Mouse (Mus musculus): ENCODE measurements around the gene B3gnt6.
"Not testable (repeated sequence)": the region's sequence is repeated elsewhere in the genome, so short reads cannot be mapped to it uniquely, and the experiment has no call there.

B3gnt6 gene

DNA sequence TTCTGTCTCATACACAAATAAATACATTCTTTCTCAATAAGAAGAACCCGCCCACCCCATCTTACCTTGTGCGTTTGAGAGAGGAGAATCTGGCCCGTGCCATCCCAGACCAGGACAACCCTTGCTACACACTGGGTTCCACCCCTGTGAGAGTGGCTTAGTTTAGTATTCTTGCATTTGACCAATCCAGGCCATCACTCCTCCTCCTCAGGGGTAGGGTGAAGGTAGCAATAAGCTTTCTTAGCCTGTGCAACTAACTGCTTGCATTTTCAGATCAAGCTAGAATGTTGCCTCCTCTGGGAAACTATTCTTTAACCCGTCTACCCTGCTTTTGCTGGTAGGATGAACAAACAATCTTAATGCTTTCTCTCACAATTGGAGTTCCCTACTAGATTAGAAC, at the start of gene B3gnt6:
Gene B3gnt6, minus strand, starts transcription at position 101 of the 400 bp plus-strand sequence.
- no peak for DNase-seq

DNA sequence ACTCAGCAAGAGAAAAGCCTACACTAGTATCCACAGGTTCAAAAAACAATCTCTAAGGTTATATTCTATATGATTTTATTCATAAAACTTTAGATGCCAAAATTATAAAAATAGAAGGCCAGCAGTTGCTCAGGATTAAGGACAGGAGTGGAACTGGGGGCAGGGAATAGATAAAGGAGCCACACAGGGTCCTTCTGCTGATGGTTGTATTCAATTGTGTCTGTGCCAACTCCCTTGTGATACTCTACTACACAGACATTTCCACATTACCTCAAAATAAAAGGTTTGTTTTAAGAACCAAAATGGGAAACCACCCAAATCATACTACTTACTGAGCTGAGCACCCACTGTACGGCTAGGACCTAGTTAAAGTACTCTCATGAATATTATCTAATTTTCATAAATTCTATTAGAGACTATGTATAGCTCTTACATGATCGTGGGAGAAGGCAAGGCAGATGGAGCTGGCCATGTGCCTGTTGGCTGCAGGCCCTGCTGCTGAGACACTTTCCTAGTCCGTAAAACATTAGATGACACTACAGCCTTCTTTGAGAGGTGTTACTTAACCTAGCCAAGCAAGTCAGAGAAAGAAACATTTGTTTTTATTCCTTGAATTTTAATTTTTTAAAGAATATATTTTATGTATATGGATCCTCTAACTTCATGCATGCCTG, 37.5 kb upstream of the B3gnt6 start:
- no peak for DNase-seq

DNA sequence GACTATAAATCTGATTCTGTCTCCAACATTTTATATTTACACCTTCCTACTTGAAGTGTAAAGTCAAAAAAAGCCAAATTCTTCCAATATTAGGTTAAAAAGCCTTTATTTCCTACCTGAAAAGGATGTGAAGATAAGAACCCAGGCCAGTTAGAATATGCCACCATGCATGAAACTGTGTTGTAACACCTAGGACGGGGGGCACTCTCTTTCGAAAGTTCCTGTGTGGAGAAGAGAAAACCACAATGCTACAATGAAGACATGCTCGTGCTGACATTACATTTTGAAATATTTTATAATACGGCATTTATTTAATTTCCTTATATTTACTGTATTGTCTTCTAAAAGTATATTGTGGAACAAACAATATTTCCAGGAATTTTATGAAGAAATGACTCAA, 24.5 kb upstream of the B3gnt6 start:
- no peak for DNase-seq

DNA sequence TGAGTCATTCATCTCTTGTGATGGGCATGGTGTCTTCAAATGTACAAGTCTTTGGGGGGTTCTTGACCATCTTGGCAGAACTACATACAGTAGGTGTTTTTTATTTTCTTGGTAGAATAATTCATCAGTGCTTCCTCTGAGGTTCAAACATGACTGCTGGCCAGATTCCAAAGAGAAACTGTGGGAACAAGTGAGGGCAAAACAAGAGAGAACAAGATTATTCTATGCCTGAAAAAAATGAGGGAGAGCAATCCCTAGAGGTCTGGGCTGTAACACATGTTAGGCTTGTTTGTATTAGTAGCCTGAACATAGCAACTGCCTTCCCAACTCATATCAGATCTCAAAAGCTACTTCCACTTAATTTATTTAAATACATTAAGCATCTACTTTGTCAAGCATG, 17.4 kb upstream of the B3gnt6 start:
- no peak for DNase-seq

DNA sequence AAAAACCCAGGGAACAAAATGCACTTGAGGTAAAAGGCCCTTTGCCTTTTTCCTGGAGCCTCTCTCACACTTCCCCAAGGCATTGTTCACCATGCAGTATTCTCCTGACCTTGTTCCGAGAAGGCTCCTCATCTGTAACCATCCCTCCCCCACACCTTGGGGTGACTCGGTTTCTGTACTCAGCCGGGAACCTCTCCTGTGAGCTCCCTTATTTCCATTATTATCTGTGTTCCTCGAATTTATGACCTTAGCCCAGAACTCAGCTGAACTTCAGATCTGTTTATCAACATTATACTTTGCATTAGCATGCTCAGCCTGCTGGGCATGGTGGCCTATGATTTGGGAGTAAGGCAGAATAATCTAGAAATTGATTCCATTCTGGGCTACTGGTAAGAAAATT, 3.7 kb upstream of the B3gnt6 start:
- no peak for DNase-seq

DNA sequence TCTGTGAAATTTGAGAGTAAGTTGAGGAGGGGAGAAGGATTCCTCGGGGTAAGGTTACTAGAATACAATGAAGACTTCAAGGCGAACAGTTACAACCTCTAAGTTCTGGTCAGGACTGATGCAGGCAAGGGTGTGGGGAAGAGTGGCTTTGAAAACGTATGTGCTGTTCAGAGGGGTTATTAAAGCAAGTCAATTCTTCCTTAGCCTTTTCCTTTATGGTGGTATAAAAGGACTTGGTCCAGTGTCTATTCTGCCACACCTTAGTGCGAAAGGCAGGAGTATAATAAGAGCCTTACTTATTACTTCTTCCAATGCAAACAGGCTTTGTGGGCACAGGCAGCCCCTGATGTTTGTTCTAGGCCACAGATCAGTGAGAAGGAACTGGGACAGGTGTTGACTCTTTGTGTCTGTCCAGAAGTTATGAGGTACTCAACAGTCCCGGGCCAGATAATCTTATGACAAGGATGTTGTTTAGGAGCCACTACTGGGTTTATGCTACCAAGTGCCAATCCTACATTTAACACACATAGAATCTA, 2.3 kb upstream of the B3gnt6 start:
- DNase-seq = no peak

DNA sequence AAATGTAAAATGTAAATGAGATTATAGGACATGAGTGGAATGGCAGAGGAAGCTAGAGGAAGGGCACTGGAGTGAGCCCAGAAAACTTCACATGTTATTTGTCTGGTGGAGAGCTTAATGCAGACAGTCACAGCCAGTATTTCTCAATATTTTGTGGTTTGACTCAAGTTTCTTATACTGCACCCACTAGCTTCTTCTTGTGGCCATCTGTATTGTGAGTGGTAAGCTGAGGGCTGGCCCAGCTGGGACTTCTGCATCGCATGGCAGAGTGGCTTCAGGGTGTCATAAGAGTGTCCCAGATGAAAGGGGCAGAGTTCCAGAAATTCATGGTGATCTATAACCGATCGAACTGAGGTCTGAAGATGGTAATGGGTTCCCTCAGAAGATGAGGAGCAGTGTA, 1.1 kb upstream of the B3gnt6 start:
- DNase-seq = no peak

DNA sequence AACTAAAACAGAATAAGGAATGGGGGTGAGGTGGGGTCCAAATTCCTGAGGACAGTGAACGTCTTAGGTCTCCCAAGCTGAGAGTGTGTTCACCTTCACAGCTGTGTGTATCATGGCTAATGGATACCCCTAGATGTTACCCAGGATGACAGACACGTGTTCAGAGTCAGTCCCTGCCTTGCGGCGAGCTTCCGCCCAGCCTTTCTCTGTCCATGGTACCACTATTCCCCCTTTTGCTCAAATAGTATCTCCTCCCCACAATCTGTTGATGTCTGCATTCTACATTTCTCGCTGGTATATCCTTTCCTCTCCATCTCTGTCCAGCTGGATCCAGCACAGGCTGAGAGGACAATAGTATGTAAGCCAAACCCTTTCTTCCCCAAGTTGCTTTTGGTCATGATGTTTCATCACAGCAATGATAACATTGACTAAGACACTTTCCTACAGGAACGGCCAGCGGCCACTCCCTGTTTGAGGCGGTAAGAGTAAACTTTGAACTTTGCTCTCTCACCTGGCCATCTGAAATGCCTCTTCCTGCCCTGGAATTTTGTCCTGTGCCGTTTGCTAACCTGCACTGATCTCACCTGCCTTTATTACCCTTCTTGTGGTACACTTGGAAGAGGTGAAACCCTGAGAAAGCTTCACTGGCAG, 4.0 kb downstream of the B3gnt6 start:
- no peak for DNase-seq

DNA sequence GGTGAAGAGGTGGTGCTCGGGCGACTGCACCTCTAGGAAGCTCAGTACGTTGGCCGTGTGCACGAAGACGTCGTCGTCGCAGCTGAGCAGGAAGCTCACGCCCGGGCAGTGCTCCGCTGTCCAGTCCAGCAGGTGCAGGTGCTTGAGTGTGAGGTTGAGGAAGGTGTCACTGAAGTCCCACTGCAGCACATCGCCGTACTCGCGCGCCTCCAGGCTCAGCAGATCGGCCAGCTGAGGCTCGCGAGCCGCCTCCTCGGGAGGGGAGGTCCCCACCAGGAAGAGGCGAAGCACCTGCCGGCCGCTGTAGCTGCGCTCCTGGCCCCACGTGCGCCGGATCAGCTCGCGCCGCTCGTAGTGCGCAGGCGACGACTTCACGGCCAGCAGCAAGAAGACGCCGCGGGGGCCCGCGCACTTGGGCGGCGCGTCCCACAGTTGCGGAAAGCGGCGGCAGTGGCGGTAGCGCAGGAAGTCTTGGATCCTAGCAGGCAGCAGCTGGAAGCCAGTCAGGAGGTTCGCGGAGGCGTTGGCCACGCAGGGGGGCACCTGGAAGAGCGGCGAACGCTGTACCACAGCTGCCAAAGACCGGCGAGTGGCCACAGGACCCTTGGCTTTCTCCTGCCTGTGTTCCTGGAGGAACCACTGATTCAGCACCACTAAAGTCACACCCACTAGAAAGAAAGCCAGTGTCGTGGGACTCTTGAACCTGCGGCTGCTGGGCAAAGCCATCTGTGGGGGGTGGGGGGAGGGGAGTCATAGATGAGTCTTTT, 5.1 kb downstream of the B3gnt6 start:
- no peak for DNase-seq

DNA sequence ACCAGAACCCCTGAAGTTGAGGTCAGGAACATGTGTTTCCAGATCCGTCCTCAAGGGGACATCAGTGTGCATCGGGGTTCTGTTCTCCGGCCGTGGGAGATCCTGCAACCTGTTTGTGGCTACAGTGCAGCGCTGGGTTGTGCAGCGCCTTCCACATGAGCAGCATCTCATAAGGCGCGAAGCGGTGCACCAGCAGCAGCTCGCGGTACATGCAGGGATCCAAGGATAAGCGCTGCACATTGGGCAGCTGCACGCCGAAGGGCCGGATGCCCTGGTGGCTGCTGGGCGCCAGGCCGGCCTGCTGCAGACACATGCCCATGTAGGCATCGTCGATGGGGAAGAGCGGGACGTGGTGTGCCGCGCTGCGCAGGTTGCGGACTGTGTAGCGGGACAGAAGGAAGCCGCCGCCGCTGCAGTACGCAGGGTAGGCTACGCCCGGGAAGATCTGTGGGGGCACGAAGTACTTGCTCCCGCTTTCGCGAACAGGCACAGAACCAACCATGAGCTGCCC, 5.7 kb downstream of the B3gnt6 start:
- peak in 1 of 2 experiments; percentile 40 for DNase-seq

DNA sequence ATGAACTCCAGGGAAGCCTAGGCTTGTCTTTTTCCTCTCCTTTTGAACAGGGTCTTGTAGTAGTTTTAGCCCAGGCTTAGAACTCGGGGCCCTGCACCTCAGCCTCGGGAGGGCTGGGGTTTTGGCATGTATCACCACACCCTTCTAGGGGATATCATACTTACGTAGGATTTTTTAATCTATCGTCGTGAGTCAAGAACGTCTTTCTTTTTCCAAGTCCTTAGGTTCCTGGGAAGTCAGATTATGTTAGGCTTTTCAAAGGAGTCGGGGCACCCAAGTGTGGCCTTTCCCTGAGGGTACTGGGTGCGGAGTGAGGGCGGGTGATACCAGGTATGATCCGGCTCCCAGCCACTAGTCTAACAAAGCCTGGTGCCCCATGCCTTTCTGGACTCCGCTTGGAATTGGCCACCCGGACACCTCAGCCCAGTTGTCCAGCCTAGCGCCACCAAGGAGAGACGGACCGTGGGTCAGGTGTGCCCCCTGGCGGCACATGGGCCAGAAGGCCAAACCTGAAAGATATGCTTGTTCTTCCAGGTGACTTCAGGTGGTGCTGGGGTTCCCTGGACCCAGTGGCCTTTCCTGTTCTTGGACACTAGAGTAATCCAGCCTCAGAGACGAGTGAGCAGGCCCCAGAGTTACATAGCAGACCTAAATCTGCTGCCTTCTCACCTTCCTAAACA, 7.6 kb downstream of the B3gnt6 start:
- no peak for DNase-seq

DNA sequence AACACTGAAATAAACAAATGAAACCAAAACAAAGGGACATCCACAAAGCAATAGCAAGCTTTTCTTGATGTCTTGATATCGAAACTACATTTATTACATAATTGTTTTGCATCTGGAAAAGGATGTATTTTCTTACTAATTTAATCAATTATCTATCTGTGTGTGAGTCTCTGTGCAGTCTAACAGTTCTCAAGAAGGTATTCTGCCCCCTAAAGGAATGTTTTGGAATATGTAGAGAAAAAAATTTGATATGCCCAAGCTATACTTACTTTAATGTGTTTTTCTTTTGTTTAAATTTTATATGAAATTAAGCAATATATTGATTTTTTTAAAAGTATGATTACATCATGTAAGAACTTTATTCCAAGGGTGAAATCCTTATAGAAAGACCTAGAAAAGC, 8.7 kb downstream of the B3gnt6 start:
- no peak for DNase-seq

DNA sequence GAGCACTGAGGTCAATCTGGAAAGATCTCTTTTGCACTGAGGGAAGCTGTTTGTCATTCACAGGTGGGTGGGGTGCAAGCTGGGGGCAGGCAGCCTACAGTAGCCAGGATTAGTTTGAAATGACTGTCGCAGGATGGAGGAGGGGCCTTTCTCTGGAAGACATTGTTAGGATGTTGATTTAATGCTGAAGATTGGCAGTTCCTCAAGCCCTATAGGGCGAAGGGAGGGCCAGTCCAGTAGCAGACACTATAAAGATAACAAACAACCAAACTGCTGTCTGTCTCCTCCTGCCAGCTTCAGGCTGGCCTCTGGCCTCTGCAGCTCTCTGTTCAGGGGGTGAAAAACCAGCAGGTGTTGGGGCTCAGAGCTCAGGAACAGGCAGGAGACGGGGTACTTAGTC, 9.5 kb downstream of the B3gnt6 start:
- DNase-seq = no peak

DNA sequence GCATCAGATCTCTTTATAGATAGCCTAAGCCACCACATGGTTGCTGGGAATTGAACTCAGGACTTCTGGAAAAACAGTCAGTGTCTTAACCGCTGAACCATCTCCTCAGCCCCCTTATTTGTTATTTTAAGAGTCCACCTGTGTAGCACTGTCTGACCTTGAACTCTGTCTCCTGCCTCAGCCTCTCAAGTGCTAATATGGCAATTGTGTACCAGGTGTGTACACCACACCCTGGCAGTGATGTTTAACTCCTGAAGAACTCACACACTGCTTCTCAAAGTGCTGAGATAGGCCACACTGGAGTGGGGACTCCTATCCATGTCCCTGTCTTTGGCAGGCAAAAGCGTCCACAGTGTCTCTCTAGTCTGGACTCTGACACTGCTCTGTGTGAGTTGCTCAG, 10.6 kb downstream of the B3gnt6 start:
- no peak for DNase-seq

DNA sequence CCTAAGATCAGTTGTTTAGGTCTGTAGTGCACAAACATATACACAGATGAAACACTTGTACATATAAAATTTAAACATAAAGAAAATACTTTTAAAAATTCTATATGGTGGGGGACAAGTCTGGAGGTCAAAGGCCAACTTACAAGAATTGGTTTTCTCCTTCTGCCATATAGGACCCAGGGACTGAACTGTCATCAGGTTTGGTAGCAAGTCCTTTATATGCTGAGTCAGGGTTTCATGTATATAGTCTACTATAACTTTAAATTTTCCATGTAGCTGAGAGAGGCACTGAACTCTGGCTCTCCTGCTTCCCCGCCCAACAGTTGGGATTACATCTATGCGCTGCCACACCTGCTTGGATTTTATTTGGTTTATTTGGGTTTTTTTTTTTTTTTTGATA, 11.0 kb downstream of the B3gnt6 start:
- no peak for DNase-seq

DNA sequence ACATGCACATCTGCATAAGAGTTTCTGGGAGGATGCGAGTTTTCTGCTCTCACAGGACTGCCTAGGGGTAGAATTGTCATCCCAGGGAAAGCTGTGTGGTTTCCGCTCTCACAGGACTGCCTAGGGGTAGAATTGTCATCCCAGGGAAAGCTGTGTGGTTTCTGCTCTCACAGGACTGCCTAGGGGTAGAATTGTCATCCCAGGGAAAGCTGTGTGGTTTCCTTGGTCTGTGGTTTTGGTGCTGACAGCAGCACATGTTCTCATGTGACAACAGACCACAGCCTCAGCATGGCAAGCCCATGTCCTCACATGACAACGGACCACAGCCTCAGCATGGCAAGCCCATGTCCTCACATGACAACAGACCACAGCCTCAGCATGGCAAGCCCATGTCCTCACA, 11.9 kb downstream of the B3gnt6 start:
- DNase-seq = not testable (repeated sequence)

DNA sequence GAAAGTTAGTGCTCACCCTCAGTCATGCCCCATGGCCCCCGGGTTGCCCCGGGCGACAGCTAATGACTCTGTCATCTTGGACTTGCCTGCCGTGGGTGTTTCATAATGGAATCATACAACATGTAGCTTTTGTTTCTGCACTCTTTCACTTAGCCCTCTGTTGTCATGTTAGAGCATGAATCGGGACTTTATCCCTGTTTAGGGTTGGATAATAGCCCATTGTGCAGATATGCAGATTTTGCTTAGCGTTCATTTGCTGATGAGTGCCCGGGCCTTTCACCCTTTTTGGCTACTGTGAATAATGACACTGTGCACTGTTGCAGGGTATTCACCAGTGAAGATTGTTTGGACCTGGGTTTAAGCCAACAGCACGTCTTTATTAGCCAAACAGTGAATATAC, 12.6 kb downstream of the B3gnt6 start:
- DNase-seq = no peak

DNA sequence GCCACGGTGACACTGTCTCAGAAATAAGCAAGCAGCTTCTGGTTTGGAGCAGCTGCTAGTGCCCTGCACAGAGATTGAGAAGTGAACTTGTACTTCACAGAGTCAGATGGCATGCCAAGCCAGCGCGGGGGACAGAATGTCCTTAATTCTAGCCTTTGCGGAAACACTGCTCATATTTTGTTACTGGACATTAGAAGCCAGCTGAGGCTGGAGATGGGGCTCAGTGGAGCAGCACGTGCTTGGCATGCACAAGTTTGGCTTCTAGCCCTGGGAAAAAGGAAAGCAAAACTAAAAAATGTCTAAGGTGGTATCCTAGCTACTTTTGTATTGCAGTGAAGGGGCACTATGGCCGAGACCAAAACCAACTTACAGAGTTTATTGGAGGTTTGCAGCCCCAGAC, 14.0 kb downstream of the B3gnt6 start:
- DNase-seq = no peak

DNA sequence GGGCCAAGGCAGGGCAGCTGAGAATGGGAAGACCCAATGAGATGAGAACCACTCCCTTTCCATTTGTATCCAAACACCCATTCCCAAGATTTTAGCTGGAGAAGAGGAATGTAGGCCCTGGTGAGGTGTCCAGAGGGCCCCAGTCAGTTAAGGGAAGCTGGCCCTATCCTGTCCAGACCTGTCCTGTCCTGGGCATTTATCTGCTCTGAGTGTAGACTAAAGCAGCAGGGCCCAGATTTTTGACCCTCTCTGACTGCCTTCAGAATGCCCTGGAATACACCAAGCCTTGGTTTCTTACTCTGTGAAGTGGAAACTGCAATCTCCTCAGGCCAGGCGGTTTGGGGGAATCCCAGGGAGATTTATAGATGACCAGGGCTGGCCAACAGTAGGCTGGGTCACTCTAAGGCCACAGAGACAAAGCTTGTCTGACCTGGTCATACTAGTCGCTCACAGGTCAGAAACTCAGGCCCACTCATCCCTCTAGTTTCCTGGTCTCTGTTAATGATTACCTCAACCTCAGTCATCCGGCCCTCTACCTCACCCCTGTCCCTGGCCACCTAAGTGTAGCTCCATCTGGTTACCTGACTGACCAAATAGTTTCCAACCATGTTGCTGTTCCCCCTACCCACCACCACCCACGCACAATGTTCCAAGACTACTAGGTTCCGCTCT, 20.6 kb downstream of the B3gnt6 start:
- DNase-seq = no peak

DNA sequence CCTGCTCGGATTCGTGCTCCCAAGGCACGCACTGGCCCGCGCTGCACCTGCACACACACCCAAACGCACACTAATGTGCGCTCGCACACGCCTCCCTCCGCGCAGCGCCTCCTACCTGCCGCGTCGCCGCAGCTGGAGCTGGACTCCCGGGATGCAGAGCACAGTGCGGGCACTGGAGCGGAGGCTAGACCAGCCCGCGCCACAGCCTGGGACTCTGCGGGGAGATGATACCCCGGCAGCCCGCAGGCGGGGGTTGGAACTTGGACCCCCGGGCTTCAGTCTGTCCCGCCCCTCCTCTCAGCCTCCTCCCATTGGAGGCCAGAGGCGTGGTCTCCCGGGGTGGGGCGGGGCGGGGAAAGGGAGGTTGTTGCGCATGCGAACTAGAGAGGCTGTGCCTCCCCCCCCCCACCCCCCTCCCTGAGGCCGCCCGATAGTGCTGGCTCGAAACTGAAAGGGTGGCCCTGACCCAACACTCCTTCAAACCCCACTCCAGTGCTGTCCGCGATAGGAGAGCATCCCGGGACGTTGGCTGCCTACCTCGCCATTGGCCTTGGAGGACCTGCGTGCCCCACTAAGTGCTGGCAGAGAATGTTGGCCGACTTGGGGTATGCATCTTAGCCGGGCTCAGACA, 21.2 kb downstream of the B3gnt6 start, which contains the start of gene Capn5:
Gene Capn5, minus strand, starts transcription at position 346 of the 631 bp plus-strand sequence.
- DNase-seq = peak; percentile 55 to 72

DNA sequence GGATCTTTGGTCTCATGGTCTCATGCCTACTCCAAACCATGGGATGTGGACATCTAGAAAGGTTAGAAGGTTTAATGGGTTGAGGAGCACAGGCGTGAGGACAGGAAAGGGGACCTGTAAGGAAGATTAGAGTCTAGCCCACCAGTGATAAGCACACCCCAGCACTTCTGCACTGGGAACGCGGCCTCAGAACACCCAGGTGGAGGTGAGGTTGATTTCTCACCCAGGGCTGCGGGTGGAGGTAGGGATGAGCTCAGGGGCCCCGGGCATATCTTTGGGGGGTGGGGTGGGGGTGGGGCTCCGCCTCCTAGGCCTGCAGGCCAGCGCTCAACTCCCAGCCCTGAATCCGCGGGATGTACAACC, 21.7 kb downstream of the B3gnt6 start:
- no peak for DNase-seq

DNA sequence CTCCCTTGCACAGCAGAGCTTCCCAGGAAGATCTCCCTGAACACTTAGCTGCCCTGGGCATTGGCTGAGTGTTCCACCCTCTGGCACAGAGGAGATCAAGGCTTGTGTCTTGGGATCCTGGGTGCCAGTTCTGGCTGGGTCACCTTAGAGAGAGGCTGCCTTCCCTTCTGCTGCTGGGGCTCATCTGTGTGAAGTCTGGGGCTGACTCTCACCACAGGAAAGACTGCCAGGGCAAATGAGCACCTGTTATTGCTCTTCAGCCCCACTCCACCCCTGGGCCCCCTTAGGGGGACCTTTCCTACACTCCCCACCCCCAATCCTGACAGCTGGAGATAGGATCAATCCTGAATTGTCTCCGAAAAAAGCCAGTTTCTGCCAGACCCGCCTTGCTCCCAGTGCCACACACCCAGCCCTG, 22.2 kb downstream of the B3gnt6 start:
- DNase-seq = no peak

Measured in spleen, adult 18-20 months (tissue).